Mouse (Mus musculus): Measurements from ENCODE around the gene Pak4.
A peak's percentile ranks its signal among the peaks of the same experiment; 100 is the strongest.

Gene Pak4

GRCm38 (mm10) chr7:28587644-28588043 is 10.3 kb downstream of the Pak4 start:
- DNase-seq (ENCODE audit: low read depth, low spot score) = no peak

- DNase-seq (ENCODE audit: low read depth, low spot score) = no peak
Measured at GRCm38 (mm10) chr7:28586663-28587411, 11.1 kb downstream of the Pak4 start.

GRCm38 (mm10) chr7:28585001-28585400 is 13.0 kb downstream of the Pak4 start:
- no peak for DNase-seq (ENCODE audit: low read depth, low spot score)

GRCm38 (mm10) chr7:28584468-28584867 is 13.5 kb downstream of the Pak4 start:
- DNase-seq (ENCODE audit: low read depth, low spot score) = no peak

GRCm38 (mm10) chr7:28583570-28584344 is 14.2 kb downstream of the Pak4 start:
- peak; percentile 59 for DNase-seq (ENCODE audit: low read depth, low spot score)

GRCm38 (mm10) chr7:28582841-28583240 is 15.1 kb downstream of the Pak4 start:
- no peak for DNase-seq (ENCODE audit: low read depth, low spot score)

- no peak for DNase-seq (ENCODE audit: low read depth, low spot score)
Measured at GRCm38 (mm10) chr7:28581721-28582120, 16.3 kb downstream of the Pak4 start.

GRCm38 (mm10) chr7:28579826-28580225 is 18.2 kb downstream of the Pak4 start:
- DNase-seq (ENCODE audit: low read depth, low spot score) = no peak

- no peak for DNase-seq (ENCODE audit: low read depth, low spot score)
Measured at GRCm38 (mm10) chr7:28578543-28579053, 19.4 kb downstream of the Pak4 start.

- peak; percentile 61 for DNase-seq (ENCODE audit: low read depth, low spot score)
Measured at GRCm38 (mm10) chr7:28577826-28578542, 20.0 kb downstream of the Pak4 start.

- peak; percentile 51 for DNase-seq (ENCODE audit: low read depth, low spot score)
Measured at GRCm38 (mm10) chr7:28576271-28576914, 21.6 kb downstream of the Pak4 start.

GRCm38 (mm10) chr7:28575597-28575996 is 22.4 kb downstream of the Pak4 start:
- DNase-seq (ENCODE audit: low read depth, low spot score) = peak; percentile 50

- DNase-seq (ENCODE audit: low read depth, low spot score) = no peak
Measured at GRCm38 (mm10) chr7:28573236-28573635, 24.7 kb downstream of the Pak4 start.

- no peak for DNase-seq (ENCODE audit: low read depth, low spot score)
Measured at GRCm38 (mm10) chr7:28572689-28573088, 25.3 kb downstream of the Pak4 start.

- DNase-seq (ENCODE audit: low read depth, low spot score) = peak; percentile 55
Measured at GRCm38 (mm10) chr7:28570982-28571682, 26.9 kb downstream of the Pak4 start.

GRCm38 (mm10) chr7:28570291-28570981 is 27.5 kb downstream of the Pak4 start:
- peak; percentile 66 for DNase-seq (ENCODE audit: low read depth, low spot score)

GRCm38 (mm10) chr7:28568253-28568652 is 29.7 kb downstream of the Pak4 start:
- DNase-seq (ENCODE audit: low read depth, low spot score) = peak; percentile 77

GRCm38 (mm10) chr7:28567539-28567938 is 30.4 kb downstream of the Pak4 start:
- DNase-seq (ENCODE audit: low read depth, low spot score) = no peak

GRCm38 (mm10) chr7:28565407-28565806 is 32.6 kb downstream of the Pak4 start:
- DNase-seq (ENCODE audit: low read depth, low spot score) = peak; percentile 60

GRCm38 (mm10) chr7:28562951-28563350 is 35.0 kb downstream of the Pak4 start:
- peak; percentile 74 for DNase-seq (ENCODE audit: low read depth, low spot score)
